Mouse (Mus musculus) 3134 (cell line): ENCODE measurements around the gene Zdhhc3.

Source experiments
- DNase-seq: peaks from one replicate; pipeline ENCODE4 v3.0.0-alpha.2; 2011; ENCODE audit warnings: low spot score; ENCODE audit not compliant: insufficient read length; ENCODE audit errors: extremely low read depth

Gene Zdhhc3

GRCm38 (mm10) chr9:123021636-123022379, 91.2 kb downstream of the Zdhhc3 start:
- no peak for DNase-seq

DNA sequence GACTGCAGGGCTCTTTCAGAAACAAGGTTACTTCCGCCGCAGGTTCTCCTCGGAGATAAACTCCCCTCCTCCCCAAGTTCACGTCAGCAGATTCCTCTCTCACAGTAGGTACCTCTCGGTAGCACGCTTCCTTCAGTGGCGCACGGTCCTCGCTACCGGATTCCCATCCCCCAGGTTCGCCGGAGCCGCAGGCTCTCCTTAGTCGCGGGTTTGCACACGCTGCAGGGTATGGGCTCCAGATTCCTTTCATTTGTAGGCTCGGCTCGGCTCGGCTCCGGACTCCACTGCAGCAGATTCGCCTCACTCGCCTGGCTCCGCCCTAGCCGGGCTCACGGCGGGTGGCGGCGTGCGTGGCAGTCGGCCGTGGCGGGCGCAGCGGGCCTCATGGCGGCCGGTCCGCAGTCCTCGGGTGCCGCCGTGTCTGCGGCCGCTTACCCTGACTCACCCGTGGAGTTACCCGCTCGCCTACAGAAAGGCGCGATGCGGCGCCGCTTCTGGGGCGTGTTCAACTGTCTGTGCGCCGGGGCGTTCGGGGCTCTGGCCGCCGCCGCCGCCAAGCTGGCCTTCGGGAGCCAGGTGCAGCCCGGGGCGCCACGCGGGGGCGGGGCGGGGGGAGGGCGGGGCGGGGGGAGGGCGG, 91.9 kb downstream of the Zdhhc3 start, which contains the start of gene Tmem42:
Gene Tmem42 (plus strand): TSS at position 332 of the 637 bp plus-strand sequence.
- DNase-seq: peak; percentile 93
